Mouse (Mus musculus): ENCODE measurements around the gene Col6a3.

Gene Col6a3

GRCm38 (mm10) chr1:90843836-90844235 is at the start of gene Col6a3:
Gene Col6a3, minus strand, starts transcription at chr1:90843971.
- no peak for DNase-seq (ENCODE audit: low spot score in 2 of 2)

- no peak for DNase-seq (ENCODE audit: low spot score in 2 of 2)
These were observed 42.1 kb upstream of the Col6a3 start for GRCm38 (mm10) chr1:90885771-90886460.

GRCm38 (mm10) chr1:90876486-90877270 is 32.9 kb upstream of the Col6a3 start:
- DNase-seq (ENCODE audit: low spot score in 2 of 2): no peak

- no peak for DNase-seq (ENCODE audit: low spot score in 2 of 2)
These were observed 32.2 kb upstream of the Col6a3 start for GRCm38 (mm10) chr1:90875961-90876360.

GRCm38 (mm10) chr1:90875371-90875770 is 31.6 kb upstream of the Col6a3 start:
- no peak for DNase-seq (ENCODE audit: low spot score in 2 of 2)

- no peak for DNase-seq (ENCODE audit: low spot score in 2 of 2)
These were observed 26.8 kb upstream of the Col6a3 start for GRCm38 (mm10) chr1:90870581-90870980.

- no peak for DNase-seq (ENCODE audit: low spot score in 2 of 2)
These were observed 23.0 kb upstream of the Col6a3 start for GRCm38 (mm10) chr1:90866734-90867133.

- no peak for DNase-seq (ENCODE audit: low spot score in 2 of 2)
These were observed 12.1 kb upstream of the Col6a3 start for GRCm38 (mm10) chr1:90855880-90856279.

- no peak for DNase-seq (ENCODE audit: low spot score in 2 of 2)
These were observed 6.1 kb upstream of the Col6a3 start for GRCm38 (mm10) chr1:90849836-90850235.

- no peak for DNase-seq (ENCODE audit: low spot score in 2 of 2)
These were observed 1.4 kb upstream of the Col6a3 start for GRCm38 (mm10) chr1:90845206-90845605.

- no peak for DNase-seq (ENCODE audit: low spot score in 2 of 2)
These were observed 783 bp downstream of the Col6a3 start for GRCm38 (mm10) chr1:90842789-90843587.

- DNase-seq (ENCODE audit: low spot score in 2 of 2): no peak
These were observed 3.5 kb downstream of the Col6a3 start for GRCm38 (mm10) chr1:90840250-90840649.

GRCm38 (mm10) chr1:90838657-90839056 is 5.1 kb downstream of the Col6a3 start:
- no peak for DNase-seq (ENCODE audit: low spot score in 2 of 2)

- DNase-seq (ENCODE audit: low spot score in 2 of 2): no peak
These were observed 5.5 kb downstream of the Col6a3 start for GRCm38 (mm10) chr1:90838221-90838620.

- DNase-seq (ENCODE audit: low spot score in 2 of 2): no peak
These were observed 7.5 kb downstream of the Col6a3 start for GRCm38 (mm10) chr1:90836178-90836740.

GRCm38 (mm10) chr1:90834701-90835100 is 9.1 kb downstream of the Col6a3 start:
- no peak for DNase-seq (ENCODE audit: low spot score in 2 of 2)

- DNase-seq (ENCODE audit: low spot score in 2 of 2): no peak
These were observed 13.8 kb downstream of the Col6a3 start for GRCm38 (mm10) chr1:90830006-90830405.

GRCm38 (mm10) chr1:90813226-90813625 is 30.5 kb downstream of the Col6a3 start:
- DNase-seq (ENCODE audit: low spot score in 2 of 2): no peak

- DNase-seq (ENCODE audit: low spot score in 2 of 2): no peak
These were observed 34.8 kb downstream of the Col6a3 start for GRCm38 (mm10) chr1:90808930-90809329.

- DNase-seq (ENCODE audit: low spot score in 2 of 2): no peak
These were observed 40.7 kb downstream of the Col6a3 start for GRCm38 (mm10) chr1:90803104-90803503.

GRCm38 (mm10) chr1:90801067-90801466 is 42.7 kb downstream of the Col6a3 start:
- DNase-seq (ENCODE audit: low spot score in 2 of 2): no peak

- no peak for DNase-seq (ENCODE audit: low spot score in 2 of 2)
These were observed 43.3 kb downstream of the Col6a3 start for GRCm38 (mm10) chr1:90800466-90800865.

Measured in spleen, postnatal 4 days (tissue).